Mouse (Mus musculus) embryo, embryonic 9.5 days (tissue): ENCODE measurements around the gene Ror2.

Experiments
- DNase-seq: peaks from one replicate; pipeline ENCODE4 v3.0.0-alpha.2; 2017; ENCODE audit errors: extremely low spot score

Ror2 gene

DNA sequence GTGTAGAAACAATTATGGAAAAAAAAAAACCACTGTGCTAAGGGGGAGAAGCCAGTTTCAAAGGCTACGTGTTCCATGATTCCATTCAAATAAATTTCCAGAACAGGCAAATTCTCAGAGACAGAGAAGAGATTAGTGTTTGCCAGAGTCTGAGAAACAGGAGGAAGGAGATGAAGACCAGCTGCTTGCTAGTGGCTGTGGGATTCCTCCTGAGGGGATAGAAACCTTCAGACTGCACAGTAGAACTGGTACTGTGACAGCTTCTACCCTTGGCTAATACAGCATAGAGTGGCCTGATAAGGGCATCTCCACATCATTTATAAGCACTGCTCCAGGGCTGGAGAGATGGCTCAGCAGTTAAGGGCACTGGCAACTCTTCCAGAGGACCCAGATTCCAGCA, 11.2 kb downstream of the Ror2 start:
- no peak for DNase-seq

DNA sequence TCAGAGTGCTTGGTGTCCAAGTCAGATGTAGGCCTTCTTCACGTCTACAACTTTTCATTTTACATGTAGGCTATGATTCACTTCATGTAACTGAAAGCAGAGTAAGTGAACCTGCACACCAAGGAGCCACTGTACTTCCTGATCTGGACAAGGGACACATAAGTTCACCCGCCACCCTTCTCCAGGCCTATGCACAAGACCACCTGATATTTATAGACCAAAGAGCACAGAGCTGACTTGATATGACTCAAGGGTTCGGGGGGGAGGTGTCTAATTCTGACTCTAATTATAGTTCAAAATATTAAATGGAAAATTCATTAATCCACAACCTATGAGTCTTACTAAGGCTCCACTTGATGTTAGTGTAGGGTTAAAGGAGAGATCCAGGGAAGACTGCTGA, 14.3 kb downstream of the Ror2 start:
- DNase-seq: no peak

DNA sequence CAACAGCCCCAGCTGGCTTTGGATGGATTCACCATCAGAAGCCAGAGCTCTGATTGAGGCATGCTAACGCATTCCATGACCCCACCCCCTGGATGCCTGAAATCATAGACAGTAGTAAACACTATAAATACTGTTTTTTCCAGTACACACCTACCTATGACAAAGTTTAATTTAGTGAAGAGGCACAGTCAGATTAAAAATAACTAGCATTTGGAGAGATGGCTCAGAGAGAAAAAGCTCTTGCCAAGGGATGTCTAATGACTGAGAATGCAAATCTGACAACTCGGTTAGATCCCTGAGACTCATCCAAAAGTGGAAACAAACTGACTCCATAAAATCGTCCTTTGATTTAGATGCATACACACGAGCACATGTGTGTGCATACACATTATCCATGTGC, 15.4 kb downstream of the Ror2 start:
- no peak for DNase-seq

DNA sequence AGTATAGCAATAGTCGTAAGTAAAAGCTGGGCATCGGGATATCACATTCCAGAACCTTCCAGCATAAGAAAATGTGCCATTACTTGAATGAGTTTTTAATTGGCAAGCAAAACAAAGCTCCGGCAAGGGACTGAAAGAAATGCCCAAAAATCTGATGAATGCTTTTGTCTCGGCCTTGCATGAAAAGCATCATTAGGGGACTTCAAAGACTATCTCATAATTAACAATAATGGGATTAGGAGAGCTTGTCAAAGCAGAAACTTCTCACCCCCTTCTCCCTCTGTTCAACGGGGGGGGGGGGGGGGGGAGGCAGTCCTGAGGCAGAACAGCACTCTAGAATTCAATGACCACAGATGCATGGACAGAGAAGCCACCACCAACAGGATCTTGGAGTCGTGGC, 17.4 kb downstream of the Ror2 start:
- DNase-seq: no peak

DNA sequence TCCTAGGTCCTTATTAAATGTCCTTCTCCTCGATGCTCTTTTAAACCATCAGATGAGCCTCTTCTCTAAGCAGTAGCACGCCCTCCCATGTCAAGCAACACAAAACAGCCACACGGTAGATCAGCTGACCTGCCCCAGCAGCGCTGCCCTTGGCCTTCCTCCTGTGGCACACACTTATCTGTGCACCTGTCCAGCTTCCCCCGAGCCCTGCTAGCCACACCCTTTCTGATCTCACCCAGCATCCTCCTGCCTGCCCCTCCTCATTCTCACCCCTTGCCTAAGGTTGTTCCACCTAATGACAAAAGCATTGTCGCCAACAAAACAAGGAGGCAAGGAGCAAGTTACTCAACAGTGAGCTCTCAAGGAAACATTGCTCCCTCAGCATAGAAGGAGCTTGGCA, 18.1 kb downstream of the Ror2 start:
- DNase-seq: no peak

DNA sequence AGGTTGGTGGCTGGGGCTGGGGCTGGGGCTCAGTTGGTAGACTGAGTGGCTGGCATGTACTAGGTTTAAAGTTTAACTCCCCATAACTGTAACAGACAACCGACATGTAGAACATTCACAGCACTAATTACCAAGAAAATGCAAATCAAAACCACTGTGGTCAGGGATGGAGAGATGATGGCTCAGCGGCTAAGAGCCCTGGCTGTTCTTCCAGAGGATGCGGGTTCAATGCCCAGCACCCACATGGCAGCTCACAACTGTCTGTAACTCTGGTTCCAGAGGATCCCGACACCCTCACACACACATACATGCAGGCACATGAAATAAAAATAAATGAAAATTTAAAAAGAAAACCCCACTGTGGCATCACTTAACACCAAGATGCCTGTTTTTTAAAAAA, 18.8 kb downstream of the Ror2 start:
- DNase-seq: no peak

DNA sequence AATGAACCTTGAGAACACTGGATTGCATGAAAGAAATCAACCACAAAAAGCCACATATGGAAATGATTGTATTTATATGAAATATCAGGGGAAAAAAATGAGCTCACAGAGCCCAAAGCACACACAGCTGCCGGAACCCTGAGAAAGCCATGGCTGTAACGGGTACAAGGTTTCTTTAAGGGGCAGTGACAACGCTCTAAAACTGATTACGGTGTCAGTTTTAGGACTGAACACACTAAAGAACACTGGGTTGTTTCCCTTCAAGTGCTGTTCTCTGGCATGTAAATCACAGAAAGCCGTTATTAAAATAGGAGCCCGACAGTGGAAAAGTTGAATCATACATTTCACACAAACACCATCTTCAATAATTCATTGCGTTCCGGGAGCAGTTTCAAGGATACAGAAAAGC, 19.4 kb downstream of the Ror2 start:
- no peak for DNase-seq

DNA sequence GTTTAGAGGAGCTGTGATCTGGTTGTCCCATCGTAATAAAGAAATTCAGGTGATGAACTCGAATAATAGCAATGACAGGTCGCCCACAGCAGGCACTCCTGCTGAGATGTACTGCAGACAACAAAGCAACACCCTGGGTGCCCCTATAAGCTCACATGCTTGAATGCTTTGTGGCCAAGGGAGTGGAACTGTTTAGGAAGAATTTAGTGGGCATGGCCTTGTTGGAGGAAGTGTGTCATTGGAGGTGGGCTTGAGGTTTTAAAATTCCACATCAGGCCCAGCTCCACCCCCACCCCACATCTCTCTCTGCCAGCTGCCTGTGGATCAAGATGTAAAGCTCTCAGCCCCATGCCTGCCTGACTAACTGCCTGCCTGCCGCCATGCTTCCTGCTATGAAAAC, 21.0 kb downstream of the Ror2 start:
- no peak for DNase-seq

DNA sequence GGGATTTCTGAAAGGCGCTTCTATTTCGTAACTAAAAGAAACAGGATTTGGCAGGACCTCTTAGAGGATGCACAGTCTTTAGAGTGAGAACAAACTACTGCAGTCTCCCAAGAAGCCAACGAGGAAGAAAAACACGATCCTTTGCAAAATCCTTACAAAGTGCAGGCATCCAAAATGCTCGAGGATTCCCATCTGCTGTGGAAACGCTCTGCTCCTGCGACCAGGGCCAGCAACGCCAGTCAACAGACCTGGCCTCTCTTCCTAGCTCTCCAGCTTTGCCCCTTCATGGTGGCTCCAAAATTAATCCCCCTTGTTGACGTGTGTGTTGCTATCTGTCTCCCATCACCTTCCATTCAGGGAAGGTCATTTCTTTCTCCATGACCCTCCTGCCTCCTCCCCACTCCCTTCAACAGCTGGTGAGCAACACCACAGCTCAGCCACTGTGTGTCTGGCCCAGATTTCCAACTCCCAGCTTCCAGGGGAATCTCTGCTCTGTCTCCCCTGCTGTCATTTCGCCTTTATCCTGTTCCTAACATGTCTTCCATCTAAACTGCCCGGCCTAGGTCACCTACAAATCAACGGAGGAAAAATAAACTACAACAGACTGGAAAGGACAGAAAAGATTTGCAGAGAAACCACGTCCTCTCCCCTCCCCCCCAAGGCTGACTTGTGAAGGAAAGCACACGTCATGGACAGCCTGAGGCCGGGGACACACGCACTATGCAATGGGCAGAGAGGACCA, 23.2 kb downstream of the Ror2 start:
- DNase-seq: no peak

DNA sequence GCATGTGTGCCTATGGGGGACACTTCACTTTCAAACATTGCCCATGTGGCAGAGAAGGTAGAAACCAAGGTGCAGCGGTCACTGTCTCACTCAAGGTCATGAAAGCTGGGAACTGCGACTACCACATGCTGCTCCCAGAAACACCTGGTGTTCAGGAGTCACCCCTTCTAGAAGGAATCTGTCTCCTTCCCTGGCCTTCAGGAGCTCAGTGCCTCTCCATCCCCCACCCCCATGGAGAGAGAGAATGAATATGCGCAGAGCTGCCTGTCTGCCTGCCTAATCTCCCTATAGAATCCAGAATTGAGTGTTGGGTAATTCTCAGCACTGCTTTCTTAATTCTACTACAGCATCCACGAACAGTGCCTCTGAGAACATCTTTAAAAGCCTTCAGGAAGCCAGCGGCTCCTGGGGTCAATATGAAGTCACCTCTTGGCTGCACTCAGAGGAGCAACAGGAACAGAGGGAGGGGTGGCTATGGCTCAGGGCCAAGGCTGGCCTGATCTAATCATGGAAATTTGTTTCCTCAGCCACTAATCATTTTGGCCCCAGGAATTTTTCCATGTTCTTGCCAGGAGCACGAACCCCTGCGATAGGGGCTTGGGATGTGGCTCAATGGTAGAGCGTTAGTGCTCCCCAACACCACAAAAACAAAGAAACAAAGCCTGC, 24.7 kb downstream of the Ror2 start:
- no peak for DNase-seq

DNA sequence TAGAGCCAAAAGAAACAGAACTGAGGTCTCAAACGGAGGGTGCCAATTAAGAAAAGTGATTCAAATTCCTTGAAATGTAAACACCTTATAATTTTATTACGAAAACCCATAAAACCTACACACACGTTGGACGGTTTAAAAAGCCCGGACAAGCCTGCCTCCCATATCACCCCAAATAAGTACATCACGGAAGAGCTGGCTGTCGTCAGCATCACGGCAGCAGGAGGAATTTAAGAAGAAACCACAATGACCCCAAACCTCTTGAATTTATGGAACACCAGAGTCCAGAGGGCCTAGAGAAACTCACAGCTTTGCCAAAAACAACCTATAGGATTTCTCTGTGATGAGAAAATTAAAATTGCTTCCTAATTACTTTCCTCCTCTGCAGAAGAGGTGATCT, 27.0 kb downstream of the Ror2 start:
- DNase-seq: no peak

DNA sequence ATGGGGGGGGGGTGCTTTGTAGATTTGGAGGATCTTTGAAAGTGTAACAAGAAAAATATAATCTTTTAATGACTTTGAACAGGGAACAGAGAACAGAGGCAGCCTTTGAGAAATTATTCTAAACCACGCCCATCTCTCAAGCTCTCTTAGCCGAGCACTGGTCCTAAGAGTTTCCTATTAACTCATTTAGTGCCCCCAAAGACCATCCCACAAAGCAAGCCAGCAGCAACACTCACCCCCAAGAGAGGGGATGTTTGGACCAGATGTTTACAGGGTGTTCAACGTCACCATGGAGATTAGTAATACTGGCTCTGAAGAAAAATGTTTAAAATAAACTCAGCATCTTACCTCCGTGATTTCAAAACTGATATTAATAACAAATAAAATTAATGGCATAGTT, 27.4 kb downstream of the Ror2 start:
- no peak for DNase-seq

DNA sequence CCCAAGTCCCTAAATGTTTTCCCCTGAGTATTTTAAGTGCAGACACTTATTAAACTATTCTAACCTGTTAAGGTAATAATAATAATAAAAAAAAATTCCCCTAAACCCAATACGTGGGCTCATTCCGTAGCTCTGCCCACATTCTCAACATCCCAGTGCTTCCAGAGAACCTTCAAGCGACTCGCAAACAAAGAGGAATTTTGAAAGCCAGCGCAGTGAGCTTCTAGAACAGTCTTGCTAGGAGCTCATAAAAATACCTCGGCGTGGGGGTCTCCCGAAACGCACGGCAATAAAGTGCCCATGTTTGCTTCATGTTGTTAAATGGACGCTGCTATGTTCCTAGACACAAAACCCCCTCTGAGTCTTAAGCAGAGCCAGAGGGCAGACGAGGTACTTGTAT, 32.7 kb downstream of the Ror2 start:
- no peak for DNase-seq

DNA sequence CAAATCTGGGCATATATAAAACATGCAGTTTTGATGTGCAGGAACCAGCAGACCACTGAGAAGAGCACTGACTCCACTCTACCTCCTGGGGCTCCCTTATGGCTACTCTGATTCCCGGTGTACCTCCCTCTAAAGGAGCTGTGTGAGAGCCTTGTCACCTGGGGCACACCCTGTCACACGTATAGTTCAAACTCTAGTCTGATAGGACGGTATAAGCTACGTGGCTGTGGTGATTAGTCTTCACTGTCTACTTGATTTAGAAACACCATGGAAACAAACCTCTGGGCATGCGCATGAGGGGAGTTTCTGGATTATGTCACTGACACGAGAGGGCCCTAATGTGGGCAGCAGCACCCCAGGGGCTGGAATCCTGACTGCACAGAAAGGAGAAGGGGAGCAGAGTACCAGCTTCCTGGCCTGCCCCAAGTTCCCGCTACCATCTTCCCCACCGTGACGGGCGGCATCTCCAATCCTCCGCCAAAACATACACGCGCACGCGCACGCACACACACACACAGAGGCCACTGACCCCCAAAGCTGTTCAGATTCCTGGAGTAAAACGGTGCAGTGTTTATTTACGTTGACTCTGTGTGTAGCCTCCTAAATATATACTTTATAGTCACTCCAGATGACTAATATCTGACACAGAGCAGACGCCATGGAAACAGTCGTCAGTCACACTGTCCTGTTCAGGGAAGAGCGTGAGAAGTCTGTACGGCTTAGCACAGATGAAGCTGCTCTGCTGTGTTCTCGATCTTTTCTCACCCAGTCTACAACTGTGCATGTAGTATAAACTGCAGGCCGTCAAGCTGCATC, 37.1 kb downstream of the Ror2 start:
- no peak for DNase-seq

DNA sequence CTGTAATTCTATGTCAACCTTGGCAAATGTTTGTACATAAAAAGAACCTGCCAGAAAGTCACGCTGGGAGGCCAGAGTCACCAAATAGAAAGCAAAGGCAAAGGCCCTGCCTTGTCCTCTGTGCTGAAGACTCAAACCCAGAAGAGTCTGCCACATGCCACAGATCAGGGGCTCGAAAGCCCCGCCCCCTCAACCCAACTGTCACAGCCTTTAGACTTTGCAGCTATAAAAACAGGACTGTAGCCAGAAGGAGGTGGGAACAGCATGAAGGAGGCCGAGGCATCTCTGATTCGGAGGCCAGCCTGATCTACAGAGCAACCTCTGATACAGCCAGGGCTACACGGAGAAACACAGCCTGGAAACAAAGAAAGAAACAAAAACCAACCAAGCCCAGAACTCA, 37.8 kb downstream of the Ror2 start:
- DNase-seq: no peak

DNA sequence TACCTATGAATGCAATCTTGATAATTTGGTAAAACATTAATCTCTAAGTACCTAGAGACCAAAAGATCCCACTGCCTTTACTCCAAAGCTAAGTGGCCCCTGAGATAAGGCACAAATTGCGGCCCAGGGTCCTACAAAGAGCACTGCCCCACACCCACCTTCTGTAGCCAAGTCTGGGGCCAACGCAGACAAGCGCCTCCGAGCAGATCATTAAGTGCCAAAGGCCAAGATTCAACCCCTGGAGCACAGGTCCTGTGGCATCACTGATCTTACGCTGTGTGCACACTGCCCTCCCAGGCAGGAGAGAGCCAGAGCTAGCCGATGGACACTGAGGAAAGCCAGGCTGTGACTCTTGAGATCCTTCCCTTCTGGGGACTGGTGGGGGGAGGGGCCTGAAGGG, 38.7 kb downstream of the Ror2 start:
- no peak for DNase-seq

DNA sequence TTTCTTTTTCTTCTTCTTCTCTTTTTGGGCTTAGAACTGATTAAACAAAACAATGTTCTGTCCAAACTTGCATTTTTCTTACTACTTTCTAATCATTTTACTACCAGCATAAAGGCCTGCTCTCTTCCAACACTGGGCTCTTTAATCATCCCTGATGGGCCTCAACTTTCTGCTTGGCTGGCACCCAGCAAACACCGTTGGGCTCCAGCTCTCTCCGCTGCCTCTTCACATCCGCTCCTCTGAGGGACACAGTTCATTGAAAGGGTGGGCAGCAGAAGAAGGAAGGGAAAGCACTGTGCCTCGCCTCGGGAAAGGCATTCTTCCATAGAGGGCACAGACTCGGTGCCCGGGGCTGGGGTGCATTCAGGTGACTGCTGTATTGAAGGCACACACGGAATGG, 41.8 kb downstream of the Ror2 start:
- DNase-seq: no peak

DNA sequence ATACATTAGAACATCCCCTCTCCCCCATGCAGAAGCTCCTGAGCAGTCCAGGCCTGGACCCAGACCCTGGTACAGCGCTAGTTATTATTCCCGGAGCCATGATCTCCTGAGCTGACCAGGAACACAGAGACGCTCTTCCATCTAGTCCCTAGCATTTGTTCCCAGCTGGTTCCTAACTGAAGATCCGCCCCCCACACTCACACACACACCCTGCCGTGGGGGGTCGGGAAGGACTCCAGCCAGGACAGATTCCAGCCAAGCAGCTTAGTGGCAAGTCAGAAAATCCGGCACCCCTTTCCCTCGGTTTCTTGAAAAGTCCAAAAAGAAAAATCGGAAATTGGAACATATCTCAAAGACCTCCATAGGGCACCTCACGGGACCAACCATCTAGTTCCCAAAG, 48.5 kb downstream of the Ror2 start:
- no peak for DNase-seq

DNA sequence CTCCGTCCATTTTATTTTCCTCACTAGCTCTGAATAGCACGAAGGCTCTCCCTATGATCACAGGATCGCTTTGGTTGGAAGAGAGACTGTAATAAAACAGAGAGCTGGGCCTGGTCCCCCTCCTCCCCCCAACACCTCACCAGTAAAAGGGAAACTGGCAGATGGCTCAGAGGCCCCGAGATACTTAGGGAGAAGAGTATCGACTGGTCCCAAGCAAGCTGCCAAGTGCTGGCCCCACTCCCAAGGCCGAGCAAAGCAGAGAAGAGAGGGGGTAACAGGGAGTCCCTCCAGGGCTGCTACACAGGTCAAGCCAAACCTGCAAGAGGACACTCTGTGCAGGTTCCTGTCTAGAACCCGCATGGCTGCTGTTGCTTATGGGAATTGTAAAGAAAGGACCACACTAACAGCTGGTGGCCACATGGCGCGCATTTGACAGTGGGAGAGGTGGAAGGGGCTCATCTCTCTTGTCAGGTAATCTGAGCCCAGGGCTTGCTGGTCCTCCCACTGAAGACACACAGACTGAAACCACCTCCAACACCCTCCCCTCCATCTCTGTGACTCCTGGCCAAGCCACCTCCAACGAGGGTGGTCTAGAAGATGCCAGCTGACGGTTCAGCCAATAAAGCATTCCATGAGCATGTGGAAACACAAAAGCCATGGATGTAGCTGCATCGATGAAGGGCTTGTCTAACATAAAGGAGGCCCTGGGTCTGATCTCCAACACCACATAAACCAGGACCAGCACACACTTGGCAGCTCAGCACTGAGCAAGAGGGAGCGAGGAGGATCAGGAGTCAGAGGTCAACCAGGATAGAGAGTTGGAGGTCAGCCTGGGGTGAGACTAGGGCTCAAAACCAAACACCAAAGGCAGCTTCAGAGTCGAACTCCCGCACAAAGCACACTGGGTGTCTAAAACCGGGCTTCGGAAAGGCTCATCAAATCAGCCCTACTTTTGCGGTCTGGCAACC, 49.2 kb downstream of the Ror2 start:
- DNase-seq: peak; percentile 69

DNA sequence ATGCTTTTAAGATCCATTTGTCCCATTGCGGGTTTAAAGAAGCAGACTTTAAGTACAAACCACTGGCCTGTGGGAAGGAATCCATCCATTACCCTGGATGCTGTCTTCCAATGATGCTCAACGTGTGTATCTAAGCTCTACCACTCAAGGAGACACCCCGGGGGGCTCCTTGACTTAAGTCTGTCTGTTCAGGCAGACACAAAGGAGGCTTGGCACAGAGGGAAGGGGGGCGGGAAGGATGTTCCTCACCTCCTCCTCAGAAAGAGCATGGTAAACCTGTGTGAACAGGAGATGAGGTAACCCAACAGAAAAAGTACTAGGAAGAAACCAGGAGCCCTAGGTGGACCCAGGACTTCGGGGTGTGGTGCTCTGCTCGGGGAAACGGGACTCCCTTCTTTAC, 50.0 kb downstream of the Ror2 start:
- DNase-seq: peak; percentile 24

DNA sequence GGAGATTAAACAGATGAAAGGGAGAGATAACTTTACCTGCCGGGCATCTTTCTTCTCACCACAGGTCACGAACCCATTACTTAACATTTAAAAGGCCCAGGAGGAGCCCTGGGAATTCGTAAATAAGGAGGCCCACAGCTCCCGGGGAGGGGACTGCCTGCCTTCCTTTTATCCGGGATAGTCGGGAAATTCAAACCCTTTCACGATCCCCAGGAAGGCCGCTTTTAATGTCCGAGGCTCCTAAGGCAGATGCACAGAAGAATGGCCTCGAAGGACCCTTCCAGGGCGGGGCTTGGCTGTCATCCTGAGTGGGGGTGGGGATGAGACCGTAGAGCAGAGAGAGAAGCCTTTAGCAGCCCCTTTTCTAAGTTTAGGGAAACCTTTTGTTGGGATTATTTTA, 51.1 kb downstream of the Ror2 start:
- DNase-seq: peak; percentile 60
